Mouse (Mus musculus): ENCODE results near the gene Dmc1. TPM values are rescaled to one million over a fixed set of nuclear protein-coding genes. Genes with fewer than 3 reads are reported as not detected.

Dmc1 gene
- polyA plus RNA-seq, 1 experiment from 2014 or later = 2.0 TPM

DNA sequence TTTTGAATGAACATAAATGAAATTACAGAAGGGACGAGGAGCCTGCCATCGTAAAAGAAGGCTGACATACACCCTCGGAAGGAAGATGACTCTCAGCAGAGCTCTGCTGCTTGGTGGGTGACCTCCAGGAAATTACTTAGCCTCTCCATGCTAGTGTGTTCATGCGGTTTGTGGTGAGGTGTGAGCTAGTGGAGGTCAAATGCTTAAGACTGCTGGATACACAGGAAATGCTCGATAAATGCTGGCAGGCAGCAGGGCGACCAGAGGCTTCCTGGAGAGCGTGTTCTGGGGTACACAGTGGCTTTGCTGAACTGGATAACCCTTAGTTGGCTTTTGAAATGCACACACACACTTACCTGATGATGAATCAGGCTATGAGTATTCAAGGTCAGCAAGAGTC is 13.5 kb upstream of the Dmc1 start:
- H3K4me2 ChIP-seq (ENCODE audit: low read length) = no peak overlapping the region
- no peaks in the 10 kb centered on the region for H3K9me3 ChIP-seq (ENCODE audit: control insufficient read depth, low read length)
- H3K36me3 ChIP-seq (ENCODE audit: control insufficient read depth, insufficient read depth, low read length) = no peaks in the 10 kb centered on the region
- H3K27me3 ChIP-seq (replicated peaks; ENCODE audit: control insufficient read depth, insufficient read depth, low read length) = no peaks in the 10 kb centered on the region
- WGBS = 83% methylated on average over 7 of the region's 7 CpGs
- no peak overlapping the region for H3K4me3 ChIP-seq (ENCODE audit: low read depth, low read length)
- no peak for DNase-seq (ENCODE audit: low spot score)
- no peaks in the 10 kb centered on the region for H3K4me1 ChIP-seq (replicated peaks; ENCODE audit: control insufficient read depth, insufficient read depth, low read length)
- H3K9ac ChIP-seq (ENCODE audit: low read length) = no peak overlapping the region
- no peak overlapping the region for H3K27ac ChIP-seq (ENCODE audit: low read depth)
- no peak for ATAC-seq (replicated peaks; ENCODE audit: low FRiP score, low TSS enrichment, low read depth)

DNA sequence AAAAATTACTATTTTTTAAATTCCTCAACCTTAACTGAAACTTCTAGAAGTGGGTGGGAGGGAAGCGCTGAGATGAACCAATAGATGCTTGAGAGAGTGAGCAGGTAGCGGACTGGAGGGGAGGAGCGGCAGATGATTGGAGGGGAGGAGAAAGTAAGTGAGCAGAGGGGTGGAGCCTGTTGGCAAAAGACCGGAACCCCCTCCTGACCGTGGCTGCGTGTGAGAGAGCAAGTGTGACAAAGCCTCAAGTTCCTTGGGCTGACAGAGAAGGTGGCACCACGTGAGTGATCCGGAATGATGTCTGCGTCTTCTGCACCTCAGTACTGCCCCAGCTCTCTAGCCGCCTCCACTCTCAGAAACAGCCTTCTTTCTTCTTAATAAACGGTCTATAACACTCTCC is 12.2 kb upstream of the Dmc1 start:
- DNase-seq (ENCODE audit: low spot score) (peak; percentile 4), ATAC-seq (replicated peaks; ENCODE audit: low FRiP score, low TSS enrichment, low read depth) (no peak)
- H3K36me3 ChIP-seq (ENCODE audit: control insufficient read depth, insufficient read depth, low read length) = no peaks in the 10 kb centered on the region
- no peaks in the 10 kb centered on the region for H3K27me3 ChIP-seq (replicated peaks; ENCODE audit: control insufficient read depth, insufficient read depth, low read length)
- H3K4me2 ChIP-seq (ENCODE audit: low read length) = no peak overlapping the region
- no peak overlapping the region for H3K27ac ChIP-seq (ENCODE audit: low read depth)
- 85% methylated on average over 11 of the region's 11 CpGs for WGBS
- no peaks in the 10 kb centered on the region for H3K4me1 ChIP-seq (replicated peaks; ENCODE audit: control insufficient read depth, insufficient read depth, low read length)
- H3K4me3 ChIP-seq (ENCODE audit: low read depth, low read length) = no peak overlapping the region
- no peaks in the 10 kb centered on the region for H3K9me3 ChIP-seq (ENCODE audit: control insufficient read depth, low read length)
- H3K9ac ChIP-seq (ENCODE audit: low read length) = no peak overlapping the region

DNA sequence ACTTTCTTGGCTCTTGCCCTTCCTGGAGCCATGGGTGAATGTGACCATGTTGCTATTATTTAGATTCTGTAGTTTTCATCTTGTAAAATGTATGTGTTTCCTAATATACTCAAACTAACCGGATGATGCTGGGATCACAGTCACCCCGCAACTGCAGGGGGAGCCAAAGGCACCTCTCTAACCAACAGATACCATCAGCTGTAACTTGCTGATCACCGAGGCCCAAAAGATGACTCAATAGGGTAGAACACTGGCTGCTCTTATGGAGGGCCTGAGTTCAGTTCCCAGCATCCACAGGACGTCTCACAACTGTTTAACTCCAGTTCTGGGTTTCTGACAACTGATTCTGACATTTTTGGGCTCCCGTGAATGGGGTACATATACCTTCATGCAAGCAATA is 11.8 kb upstream of the Dmc1 start:
- 83% methylated on average over 5 of the region's 5 CpGs for WGBS
- no peak overlapping the region for H3K4me3 ChIP-seq (ENCODE audit: low read depth, low read length)
- DNase-seq (ENCODE audit: low spot score) (peak; percentile 40), ATAC-seq (replicated peaks; ENCODE audit: low FRiP score, low TSS enrichment, low read depth) (no peak)
- no peaks in the 10 kb centered on the region for H3K4me1 ChIP-seq (replicated peaks; ENCODE audit: control insufficient read depth, insufficient read depth, low read length)
- no peaks in the 10 kb centered on the region for H3K27me3 ChIP-seq (replicated peaks; ENCODE audit: control insufficient read depth, insufficient read depth, low read length)
- H3K9ac ChIP-seq (ENCODE audit: low read length) = no peak overlapping the region
- no peak overlapping the region for H3K4me2 ChIP-seq (ENCODE audit: low read length)
- no peaks in the 10 kb centered on the region for H3K9me3 ChIP-seq (ENCODE audit: control insufficient read depth, low read length)
- H3K36me3 ChIP-seq (ENCODE audit: control insufficient read depth, insufficient read depth, low read length) = no peaks in the 10 kb centered on the region
- no peak overlapping the region for H3K27ac ChIP-seq (ENCODE audit: low read depth)

DNA sequence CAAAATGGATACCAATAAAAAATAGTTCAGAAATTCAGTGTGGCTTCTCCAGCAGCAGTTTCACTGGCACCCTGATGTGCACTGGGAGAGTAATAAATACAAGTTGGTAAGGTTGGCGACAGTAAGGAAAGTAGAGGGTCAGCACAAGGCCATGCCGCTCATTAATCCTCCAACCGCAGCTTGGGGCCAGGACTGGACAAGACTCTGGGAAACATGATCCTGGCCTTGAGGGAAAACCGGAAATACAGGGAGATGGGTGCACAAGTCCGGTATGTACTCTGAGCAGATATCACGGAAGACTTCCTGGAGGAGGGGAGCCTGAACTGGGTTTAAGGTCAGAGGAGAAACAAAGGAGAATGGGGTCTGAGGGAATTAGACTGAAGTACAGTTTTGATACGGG is 10.6 kb upstream of the Dmc1 start:
- ATAC-seq (replicated peaks; ENCODE audit: low FRiP score, low TSS enrichment, low read depth) (no peak), DNase-seq (ENCODE audit: low spot score) (no peak)
- whole genome bisulfite sequencing = 85% methylated on average over 7 of the region's 7 CpGs
- H3K9ac ChIP-seq (ENCODE audit: low read length) = no peak overlapping the region
- H3K4me1 ChIP-seq (replicated peaks; ENCODE audit: control insufficient read depth, insufficient read depth, low read length) = no peaks in the 10 kb centered on the region
- H3K27me3 ChIP-seq (replicated peaks; ENCODE audit: control insufficient read depth, insufficient read depth, low read length) = no peaks in the 10 kb centered on the region
- no peak overlapping the region for H3K4me2 ChIP-seq (ENCODE audit: low read length)
- H3K27ac ChIP-seq (ENCODE audit: low read depth) = no peak overlapping the region
- no peak overlapping the region for H3K4me3 ChIP-seq (ENCODE audit: low read depth, low read length)
- H3K36me3 ChIP-seq (ENCODE audit: control insufficient read depth, insufficient read depth, low read length) = no peaks in the 10 kb centered on the region
- H3K9me3 ChIP-seq (ENCODE audit: control insufficient read depth, low read length) = no peaks in the 10 kb centered on the region

DNA sequence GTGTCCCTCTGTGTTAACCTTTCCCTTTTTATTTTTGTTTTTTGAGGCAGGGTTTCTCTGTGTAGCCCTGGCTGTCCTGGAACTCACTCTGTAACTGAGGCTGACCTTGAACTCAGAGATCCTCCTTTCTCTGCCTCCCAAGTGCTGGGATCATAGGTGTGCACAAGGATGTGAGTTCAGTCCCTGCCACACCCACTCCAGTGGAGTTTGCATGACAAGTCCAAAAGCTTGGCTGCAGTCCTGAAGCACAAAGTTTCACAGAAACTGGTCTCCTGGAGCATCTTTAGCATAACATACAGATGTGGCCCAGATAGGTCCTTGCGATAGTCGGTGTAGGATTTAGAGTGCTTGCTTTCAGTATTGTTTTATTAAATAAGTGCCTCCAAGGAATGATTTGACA is 4.3 kb upstream of the Dmc1 start:
- H3K4me3 ChIP-seq (ENCODE audit: low read depth, low read length) = no peak overlapping the region
- no peak overlapping the region for H3K4me2 ChIP-seq (ENCODE audit: low read length)
- no peak for ATAC-seq (replicated peaks; ENCODE audit: low FRiP score, low TSS enrichment, low read depth)
- no peak overlapping the region for H3K9ac ChIP-seq (ENCODE audit: low read length)
- no peak for DNase-seq (ENCODE audit: low spot score)
- WGBS = 100% methylated on average over 2 of the region's 2 CpGs
- 0 out of 2 replicates have a peak, but pooled peaks cover under 1% of the 10 kb centered on the region for H3K27me3 ChIP-seq (replicated peaks; ENCODE audit: control insufficient read depth, insufficient read depth, low read length)
- H3K27ac ChIP-seq (ENCODE audit: low read depth) = no peak overlapping the region
- no peaks in the 10 kb centered on the region for H3K9me3 ChIP-seq (ENCODE audit: control insufficient read depth, low read length)
- no peaks in the 10 kb centered on the region for H3K4me1 ChIP-seq (replicated peaks; ENCODE audit: control insufficient read depth, insufficient read depth, low read length)
- no peaks in the 10 kb centered on the region for H3K36me3 ChIP-seq (ENCODE audit: control insufficient read depth, insufficient read depth, low read length)

DNA sequence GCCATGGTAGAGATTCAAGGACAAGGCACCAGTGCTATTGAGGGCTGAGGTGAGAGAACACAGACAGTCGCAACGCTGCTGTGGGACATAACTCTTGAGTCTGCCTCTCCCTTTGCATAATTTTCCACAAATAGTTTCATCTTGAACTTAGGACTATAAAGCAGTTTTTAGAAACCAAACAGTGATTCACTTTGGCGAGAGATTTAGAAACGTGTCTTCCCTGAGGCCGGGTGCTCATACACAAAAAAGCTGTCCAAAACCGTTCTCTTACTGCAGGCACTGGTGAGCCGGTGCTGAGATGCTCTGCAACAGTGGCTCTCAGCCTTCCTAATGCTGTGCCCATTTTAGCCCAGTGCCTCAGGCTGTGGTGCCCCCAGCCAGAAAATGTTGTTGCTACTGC is 3.3 kb upstream of the Dmc1 start:
- Histone ChIP-seq H3K27me3 (replicated peaks; ENCODE audit: control insufficient read depth, insufficient read depth, low read length) (0 out of 2 replicates have a peak, but pooled peaks cover 4% of the 10 kb centered on the region), H3K4me1 (replicated peaks; ENCODE audit: control insufficient read depth, insufficient read depth, low read length) (no peaks in the 10 kb centered on the region), H3K9ac (ENCODE audit: low read length) (no peak overlapping the region), H3K4me3 (ENCODE audit: low read depth, low read length) (no peak overlapping the region), H3K9me3 (ENCODE audit: control insufficient read depth, low read length) (no peaks in the 10 kb centered on the region), H3K36me3 (ENCODE audit: control insufficient read depth, insufficient read depth, low read length) (no peaks in the 10 kb centered on the region), H3K27ac (ENCODE audit: low read depth) (no peak overlapping the region), H3K4me2 (ENCODE audit: low read length) (no peak overlapping the region)
- DNase-seq (ENCODE audit: low spot score) (no peak), ATAC-seq (replicated peaks; ENCODE audit: low FRiP score, low TSS enrichment, low read depth) (no peak)
- 75% methylated on average over 7 of the region's 7 CpGs for WGBS

DNA sequence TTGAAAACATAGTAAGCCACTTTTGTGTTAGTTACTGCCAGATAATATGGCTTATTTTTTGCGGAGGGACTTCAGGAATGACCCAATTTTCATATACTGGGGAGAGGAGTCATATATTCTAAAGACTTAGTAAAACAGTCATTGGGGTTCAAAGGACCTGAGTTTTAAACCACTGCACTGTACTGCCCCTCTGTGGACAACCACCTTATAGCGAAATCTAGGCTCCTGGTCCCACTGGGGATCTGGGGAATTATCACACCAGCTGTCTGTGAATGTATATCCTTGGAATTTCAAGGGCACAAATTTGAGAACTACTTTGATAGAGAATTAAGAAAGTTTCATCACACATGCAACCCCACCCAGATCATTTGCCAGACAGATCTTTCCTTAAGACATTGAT is 2.8 kb upstream of the Dmc1 start:
- no peak overlapping the region for H3K4me3 ChIP-seq (ENCODE audit: low read depth, low read length)
- DNase-seq (ENCODE audit: low spot score) (no peak), ATAC-seq (replicated peaks; ENCODE audit: low FRiP score, low TSS enrichment, low read depth) (no peak)
- no peak overlapping the region for H3K27ac ChIP-seq (ENCODE audit: low read depth)
- no peak overlapping the region for H3K4me2 ChIP-seq (ENCODE audit: low read length)
- no peaks in the 10 kb centered on the region for H3K36me3 ChIP-seq (ENCODE audit: control insufficient read depth, insufficient read depth, low read length)
- no peaks in the 10 kb centered on the region for H3K9me3 ChIP-seq (ENCODE audit: control insufficient read depth, low read length)
- 61% methylated on average over 2 of the region's 2 CpGs for WGBS
- no peak overlapping the region for H3K9ac ChIP-seq (ENCODE audit: low read length)
- 0 out of 2 replicates have a peak, but pooled peaks cover 4% of the 10 kb centered on the region for H3K27me3 ChIP-seq (replicated peaks; ENCODE audit: control insufficient read depth, insufficient read depth, low read length)
- H3K4me1 ChIP-seq (replicated peaks; ENCODE audit: control insufficient read depth, insufficient read depth, low read length) = no peaks in the 10 kb centered on the region

DNA sequence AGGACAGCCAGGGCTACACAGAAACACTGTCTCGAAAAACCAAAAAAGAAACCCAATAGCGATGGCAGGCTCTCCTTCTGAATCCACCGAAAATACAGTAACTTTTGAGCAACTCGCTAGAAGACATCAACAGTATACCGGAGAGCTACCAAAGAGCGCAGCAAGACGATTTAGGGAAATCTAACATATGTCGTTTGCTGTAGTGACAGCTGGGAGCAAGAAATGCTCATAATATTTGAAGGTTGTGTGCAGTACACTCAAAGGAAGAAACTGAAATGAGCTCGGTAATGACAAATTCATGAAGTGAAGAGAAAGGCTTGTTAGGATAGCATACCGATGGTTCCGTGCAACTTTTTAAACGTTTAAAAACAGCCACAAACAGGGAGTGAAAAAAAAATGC is 1.3 kb upstream of the Dmc1 start:
- no peak for ATAC-seq (replicated peaks; ENCODE audit: low FRiP score, low TSS enrichment, low read depth)

DNA sequence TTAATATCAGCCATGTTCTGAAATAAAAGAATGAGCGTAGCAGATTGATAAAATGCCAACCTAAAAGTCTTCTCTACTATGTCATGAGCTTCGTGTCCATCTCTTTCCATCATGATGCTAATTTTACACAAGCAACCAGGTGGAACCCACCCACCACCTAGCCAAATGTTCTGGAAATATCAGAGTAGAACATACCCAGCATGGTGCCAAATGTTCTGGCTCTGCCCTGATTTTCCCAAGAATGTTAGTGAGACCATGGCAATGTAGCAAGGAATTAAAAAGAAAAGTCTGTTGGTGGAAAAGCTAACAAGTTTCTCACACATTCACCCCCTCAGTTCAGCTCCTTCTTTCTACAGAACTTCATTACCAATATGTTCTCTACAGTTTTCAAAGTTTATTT is 4.7 kb downstream of the Dmc1 start:
- H3K9me3 ChIP-seq (ENCODE audit: control insufficient read depth, low read length) = no peaks in the 10 kb centered on the region
- H3K27ac ChIP-seq (ENCODE audit: low read depth) = no peak overlapping the region
- H3K4me3 ChIP-seq (ENCODE audit: low read depth, low read length) = no peak overlapping the region
- H3K4me1 ChIP-seq (replicated peaks; ENCODE audit: control insufficient read depth, insufficient read depth, low read length) = no peaks in the 10 kb centered on the region
- H3K9ac ChIP-seq (ENCODE audit: low read length) = no peak overlapping the region
- no peak for ATAC-seq (replicated peaks; ENCODE audit: low FRiP score, low TSS enrichment, low read depth)
- WGBS = 81% methylated on average over 2 of the region's 2 CpGs
- H3K36me3 ChIP-seq (ENCODE audit: control insufficient read depth, insufficient read depth, low read length) = no peaks in the 10 kb centered on the region
- H3K27me3 ChIP-seq (replicated peaks; ENCODE audit: control insufficient read depth, insufficient read depth, low read length) = 0 out of 2 replicates have a peak, but pooled peaks cover 4% of the 10 kb centered on the region
- H3K4me2 ChIP-seq (ENCODE audit: low read length) = no peak overlapping the region
- DNase-seq (ENCODE audit: low spot score) = no peak

More for the DNA sequence above, 1.3 kb upstream of the Dmc1 start:
- H3K36me3 ChIP-seq (ENCODE audit: control insufficient read depth, insufficient read depth, low read length) = no peaks in the 10 kb centered on the region
- no peak overlapping the region for H3K4me3 ChIP-seq (ENCODE audit: low read depth, low read length)
- H3K4me2 ChIP-seq (ENCODE audit: low read length) = no peak overlapping the region
- H3K27me3 ChIP-seq (replicated peaks; ENCODE audit: control insufficient read depth, insufficient read depth, low read length) = 0 out of 2 replicates have a peak, but pooled peaks cover 4% of the 10 kb centered on the region
- no peak overlapping the region for H3K27ac ChIP-seq (ENCODE audit: low read depth)
- WGBS = 87% methylated on average over 12 of the region's 12 CpGs
- no peak overlapping the region for H3K9ac ChIP-seq (ENCODE audit: low read length)
- H3K9me3 ChIP-seq (ENCODE audit: control insufficient read depth, low read length) = no peaks in the 10 kb centered on the region
- no peak for DNase-seq (ENCODE audit: low spot score)
- no peaks in the 10 kb centered on the region for H3K4me1 ChIP-seq (replicated peaks; ENCODE audit: control insufficient read depth, insufficient read depth, low read length)

Data from intestine, embryonic 14.5 days (tissue).